Mouse (Mus musculus) cerebellum, postnatal 36 days (tissue): ENCODE results near the gene Trim72.

Experiments used
- DNase-seq, 2 experiments: peaks; one replicate each; pipeline ENCODE4 v3.0.0; 2021 to 2022; ENCODE audit warnings: mixed read lengths in 2 of 2

The Trim72 gene

DNA sequence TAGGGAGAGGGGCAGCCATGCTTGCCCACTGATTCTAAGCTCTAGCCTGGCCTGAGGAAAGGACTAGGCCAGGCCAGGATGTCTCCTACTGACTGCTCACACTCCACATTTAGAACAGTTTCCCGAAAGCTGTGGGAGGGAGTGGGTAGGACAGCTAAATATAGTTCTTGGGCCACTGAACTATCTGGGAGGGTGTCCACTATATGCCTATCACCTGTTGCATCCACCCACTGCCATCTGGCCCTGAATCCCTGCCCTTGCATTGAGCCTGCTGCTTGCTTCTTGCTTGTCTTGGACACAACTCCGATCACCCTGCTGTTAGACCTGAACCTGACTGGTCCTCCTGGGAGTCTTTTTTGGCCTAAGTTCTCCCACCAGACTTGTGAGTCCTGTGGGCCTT is at the start of gene Trim72:
TSS of gene Trim72 (plus strand) at position 262 of the 400 bp plus-strand sequence.
- DNase-seq = peak; percentile 75 to 77

DNA sequence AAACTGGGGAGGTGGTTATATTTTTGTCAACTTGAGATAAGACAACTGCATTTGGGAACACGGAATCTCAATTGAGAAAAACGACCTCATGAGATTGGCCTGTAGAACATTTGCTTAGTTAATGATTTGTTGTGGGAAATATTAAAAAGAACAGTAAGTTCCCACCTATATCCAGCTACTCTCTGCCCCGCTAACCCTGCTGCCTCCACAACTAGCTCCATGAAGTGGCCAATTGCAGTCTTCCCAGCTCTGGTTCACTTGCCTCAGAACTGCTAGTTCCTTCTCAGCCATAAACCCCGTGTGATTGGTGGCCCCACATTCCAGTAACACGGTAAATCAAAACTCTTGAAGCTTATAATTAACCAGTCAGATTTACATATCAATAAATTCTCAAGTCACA is 44.4 kb upstream of the Trim72 start:
- no peak for DNase-seq

DNA sequence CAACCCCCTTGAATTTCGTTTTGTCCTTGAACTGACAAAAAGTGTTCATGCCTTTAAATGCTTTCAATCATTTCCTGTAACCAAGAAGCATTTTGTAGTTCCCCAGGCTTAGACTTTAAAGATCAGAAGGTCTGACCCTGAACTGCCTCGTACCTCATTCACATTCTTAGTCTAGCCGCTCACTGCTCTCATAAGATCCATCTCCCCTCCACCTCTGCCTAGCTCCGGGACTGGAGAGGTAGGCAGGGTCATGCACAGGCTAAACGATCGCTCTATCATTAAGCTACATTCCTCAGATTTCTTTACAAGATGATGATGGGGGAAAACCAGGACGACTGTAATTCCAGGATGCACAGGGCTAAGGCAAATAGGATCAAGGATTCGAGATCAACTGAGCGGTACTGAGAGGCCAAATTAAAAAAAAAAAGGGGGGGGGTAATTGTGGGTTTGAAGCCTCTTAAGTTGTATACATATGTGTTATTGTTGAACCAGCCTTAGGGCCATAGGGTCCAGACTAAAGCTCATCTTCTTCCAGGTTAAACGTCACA is 37.3 kb upstream of the Trim72 start:
- DNase-seq = peak in 1 of 2 experiments; percentile 15

DNA sequence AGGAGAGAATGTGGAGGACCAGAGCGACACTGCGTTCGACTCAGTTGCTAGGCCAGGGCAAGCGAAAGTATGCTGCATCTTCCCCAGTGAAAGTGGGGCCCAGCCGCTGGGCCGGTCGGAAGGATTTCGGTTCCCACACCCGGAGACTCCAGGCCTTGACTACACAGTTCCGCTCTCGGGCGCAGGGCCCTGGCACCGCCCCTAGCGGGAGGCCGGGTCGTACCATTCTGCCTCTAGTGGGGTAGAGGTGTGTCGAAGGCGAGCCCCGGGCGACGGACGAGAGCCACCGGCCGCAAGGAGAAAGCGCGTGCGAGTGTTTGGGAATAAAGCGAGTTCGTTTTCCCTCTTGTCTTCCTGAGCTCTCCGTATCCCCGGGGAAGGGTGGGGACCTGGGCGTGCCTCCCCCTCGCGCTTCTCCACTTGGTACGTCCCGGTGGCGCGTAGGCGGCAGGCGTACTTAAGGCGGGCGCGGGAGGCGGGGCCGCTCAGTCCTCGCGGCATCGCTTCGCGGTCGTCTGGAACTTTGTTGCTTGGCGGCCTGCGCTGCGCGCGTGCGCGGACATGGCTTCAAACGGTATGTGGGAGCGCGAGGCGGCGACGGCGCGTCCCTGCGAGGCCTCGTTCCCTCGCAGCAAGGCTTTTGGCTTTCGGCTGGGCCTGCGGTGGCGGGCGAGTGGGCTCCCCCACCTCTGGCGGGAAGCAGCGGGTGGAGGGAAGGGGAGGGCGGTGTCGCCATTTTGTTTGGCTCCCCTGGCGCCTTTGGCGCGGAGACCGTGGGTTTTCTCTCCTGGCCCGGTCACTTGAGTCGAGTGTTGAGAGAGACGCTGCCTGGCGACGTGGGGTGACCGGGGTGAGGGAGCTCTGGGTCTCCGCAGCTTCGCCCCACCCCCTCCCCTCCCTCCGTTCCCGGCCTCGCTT is 36.5 kb upstream of the Trim72 start, which contains the start of gene Fus:
TSS of gene Fus (plus strand) at position 454 of the 918 bp plus-strand sequence.
- DNase-seq = peak; percentile 95 to 97

DNA sequence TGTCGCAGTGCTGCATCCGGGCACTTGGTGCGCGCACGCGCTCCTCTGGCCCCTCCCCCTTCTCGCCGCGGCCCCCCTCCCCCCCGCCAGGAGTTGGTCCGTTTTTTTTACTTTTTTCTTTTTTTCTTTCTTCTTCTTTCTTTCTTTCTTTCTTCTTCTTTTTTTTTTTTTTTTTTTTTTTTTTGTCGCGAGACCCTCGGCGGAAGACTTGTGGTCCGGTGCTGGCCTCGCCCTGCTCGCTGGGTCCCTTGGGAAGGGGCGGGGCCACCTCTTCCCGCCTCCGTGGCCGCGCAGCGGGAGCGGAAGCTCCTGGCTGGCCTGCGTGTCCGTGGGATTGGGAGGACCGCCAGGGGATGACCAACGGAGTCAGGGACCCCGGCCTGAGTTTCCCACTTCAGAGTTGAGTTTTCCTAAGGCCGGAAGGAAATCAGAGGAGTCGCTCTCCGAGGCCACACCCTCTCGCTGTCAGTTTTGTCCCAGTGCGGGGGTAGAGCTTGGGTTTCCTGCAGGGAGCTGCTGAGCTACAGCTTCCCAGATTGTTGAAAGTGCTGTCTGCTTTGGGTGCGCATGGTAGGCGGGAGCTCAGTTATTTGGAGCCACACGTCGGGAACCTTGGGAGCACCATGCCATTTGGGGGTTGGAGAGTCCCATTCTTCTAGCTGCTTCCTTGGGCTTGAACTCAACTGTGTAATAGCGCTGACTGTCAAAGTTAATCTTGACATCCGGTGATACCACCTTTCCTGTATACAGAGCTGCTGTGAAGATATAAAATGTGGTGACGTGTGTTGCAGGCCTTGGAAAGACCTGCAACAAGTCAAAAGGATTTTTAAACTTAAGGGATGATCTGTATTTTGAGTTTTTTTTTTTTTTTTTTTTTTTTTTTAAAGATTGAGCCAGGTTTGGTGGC is 35.6 kb upstream of the Trim72 start:
- peak; percentile 61 to 70 for DNase-seq

DNA sequence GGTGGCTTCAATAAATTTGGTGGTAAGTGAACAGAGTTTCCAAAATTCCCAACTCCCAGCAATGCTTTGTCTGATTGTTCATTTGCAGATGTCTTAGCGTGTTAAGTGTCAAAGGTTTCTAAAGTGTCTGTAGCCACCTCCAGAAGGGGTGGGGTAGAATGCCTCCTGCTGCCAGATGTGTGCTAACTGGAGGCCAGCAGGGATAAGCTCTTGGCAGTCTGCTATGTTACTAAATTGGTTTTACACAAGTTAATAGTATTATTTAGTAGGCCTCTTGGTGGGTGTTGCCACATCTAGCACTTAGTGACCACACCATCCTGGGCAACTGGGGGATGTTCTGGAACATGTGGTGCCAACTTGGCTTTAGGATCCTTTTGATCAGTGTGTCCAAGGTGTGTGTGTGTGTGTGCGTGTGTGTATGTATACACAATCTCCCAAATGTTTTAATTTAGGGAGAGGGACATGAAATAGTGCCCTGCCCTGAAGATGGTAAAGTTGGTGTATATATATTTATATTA is 29.3 kb upstream of the Trim72 start:
- DNase-seq = no peak

DNA sequence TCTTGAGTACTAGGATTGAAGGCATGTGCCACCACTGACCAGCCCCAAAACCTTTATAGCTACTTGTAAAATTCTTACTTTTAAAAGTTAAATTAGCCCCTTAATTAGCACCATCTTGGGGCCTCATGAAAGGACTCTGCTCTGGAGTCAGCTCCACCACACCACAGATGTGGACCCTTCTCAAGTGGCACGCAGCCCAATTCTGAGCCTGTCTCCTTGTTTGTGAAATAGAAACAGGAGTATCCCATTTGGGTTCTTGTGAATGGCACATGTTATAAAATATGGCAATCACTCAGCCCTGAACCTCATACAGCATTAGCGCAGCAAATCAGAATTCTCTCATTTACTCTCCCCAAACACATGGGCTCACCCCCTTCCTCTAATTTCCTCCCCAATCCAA is 24.9 kb upstream of the Trim72 start:
- DNase-seq = no peak

DNA sequence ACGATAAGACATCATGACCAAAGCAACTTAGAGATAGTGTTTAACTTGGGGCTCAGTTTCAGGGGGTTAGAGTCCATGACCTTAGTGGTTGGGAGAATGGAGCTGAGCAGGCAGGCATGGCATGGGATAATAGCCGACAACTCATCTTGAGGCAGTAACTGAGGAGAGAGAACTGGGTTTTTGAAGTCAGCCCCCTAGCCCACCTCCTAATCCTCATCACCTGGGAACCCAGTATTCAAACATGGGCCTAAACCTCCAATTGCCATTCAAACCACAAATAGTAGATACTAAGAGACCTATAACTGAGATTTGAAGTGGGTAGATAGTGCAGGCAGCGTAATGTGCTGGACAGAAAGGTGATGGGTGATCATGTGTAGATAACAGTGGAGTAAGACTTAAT is 23.1 kb upstream of the Trim72 start:
- no peak for DNase-seq

DNA sequence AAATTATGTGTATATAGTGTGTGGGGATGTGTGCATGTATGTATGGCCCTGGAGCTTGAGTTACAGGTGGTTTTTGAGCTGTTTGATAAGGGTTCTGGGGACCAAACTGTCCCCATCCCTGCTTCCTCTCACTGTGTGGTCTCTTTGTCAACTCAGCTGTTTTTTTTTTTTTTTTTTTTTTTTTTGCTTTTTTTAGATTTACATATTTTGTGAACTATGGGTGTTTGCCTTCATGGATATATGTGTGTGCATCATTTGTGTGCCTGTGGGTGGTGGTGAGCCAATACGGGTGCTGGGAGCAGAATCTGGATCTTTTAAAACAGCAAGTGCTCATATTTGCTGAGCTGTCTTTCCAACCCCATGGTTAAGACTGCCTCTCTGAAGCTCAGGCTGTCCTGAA is 14.8 kb upstream of the Trim72 start:
- no peak for DNase-seq

DNA sequence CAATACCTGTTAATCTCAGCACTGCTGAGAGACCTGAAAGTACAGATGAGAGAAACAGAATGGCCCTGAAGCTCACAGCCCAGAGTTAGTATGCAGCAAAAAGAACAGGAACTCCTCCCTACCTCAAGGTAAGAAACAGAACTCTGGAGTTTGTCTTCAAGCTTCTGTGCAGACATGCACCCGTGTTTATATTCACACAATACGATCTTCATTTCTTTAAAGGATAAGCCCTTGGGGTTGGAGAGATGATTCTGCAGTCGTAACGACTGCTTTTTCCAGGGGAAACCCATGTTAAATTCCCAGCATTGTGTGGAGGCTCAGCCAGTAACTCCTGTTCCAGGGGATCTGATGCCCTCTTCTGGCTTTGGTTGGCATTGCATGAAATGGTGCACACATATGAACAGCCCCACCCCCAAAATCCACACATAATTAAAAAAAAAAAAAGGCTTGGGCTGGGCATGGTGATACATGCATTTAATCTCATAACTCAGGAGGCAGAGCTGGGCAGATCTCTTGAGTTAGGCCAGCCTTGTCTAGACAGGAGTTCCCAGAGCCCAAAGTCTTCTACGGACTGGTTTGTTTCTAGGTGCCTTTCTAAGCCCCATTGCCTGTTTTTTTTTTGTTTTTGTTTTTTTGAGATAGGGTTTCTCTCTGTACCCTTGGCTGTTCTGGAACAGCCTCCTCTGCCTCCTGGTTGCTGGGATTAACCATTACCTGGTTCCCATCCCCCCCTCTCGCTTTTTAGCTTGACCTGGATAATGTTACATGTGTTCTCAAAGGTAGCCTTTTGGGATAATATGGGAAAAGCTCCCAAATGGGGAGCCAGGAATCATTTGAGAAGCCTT is 11.9 kb upstream of the Trim72 start:
- DNase-seq = peak; percentile 71 to 79

DNA sequence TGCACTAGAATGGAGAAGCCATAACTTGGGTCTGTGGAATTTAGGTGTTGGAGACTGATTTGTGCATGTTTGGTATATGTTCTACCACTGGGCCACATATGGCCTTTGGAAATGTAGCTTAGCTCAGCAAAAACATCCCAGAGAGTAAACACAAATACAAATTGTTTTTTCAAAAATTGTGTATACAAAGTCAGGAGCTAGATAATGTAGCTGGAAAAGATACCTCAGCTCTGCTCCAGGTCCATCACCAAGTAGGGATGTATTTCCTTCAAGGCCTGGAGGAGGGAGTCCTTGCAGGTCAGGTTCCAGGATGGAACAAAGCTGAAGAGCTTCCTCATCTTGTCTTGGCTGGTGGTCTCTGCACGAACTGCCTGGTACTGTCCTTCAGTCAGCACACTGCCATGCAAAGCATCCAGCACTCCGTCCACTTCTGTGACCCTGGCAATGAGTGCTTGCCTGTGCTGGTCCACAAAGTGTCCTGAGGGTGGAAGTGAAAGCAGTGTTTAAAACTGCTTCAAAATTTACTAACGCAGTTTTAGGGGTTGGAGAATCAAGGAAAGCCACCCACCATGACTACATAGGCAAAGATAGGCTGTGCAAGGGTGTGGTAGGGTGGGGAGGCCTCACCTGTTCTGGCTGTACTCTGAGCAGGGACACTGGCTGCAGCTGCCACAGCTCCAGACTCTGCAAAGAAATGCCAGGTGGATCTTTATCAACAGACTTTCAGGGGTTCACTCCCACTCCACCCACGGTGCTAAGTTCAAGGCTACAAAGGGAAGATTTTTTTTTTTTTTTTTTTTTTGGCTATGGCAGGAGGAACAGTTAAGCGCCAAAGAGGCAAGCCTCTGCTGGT is 11.0 kb upstream of the Trim72 start:
- DNase-seq = no peak

DNA sequence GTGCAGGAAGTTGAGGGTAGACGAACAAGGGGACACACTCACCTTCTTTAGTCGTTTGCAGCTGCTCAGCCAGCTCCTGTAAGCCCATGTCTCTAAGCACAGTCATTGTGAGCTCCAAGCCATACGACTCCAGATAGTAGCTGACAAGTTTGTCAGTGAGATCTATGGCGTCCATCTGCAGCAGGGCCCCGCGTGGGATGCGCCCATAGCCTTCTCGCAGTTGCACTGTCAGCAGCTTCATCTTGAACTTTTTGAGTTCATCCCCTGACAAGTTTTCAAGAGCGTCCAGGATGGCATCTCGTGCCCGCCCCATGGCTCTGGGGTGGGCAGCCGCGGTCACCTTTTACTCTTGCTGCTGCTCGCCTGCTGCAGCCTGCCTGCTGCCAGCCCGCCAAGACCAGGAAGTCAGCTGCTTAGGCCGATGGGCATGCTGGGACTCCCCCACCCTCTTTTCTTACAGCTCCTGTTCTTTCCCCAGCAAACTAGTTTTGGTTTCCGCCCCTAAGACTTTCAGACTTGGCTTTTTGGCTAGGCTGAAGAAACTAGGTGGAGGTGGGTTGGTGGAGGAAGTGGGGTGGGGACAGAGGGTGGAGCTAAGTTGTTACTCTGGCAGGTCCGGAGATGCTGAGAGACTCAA is 10.3 kb upstream of the Trim72 start, which contains the start of gene Pycard:
TSS of gene Pycard (minus strand) at position 527 of the 637 bp plus-strand sequence.
- no peak for DNase-seq

DNA sequence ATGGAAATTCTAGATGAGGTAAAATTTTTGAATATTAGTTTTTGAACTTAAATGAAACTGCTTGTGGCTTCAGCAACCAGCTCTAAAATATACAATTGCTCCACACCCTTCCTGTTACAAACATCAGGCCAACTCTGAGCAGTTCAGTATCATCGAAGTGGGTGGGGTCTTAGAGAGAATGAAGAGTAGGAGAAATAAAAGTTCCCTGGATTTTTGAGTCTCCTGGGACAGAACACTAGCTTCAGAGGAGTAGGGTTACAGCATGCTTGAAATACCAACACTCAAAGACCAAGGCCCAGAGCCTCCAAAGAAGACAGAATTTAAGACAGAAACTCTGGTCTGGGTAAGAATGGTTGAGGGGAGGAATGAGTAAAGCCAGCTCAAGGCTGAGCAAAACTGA is 4.3 kb upstream of the Trim72 start:
- no peak for DNase-seq

DNA sequence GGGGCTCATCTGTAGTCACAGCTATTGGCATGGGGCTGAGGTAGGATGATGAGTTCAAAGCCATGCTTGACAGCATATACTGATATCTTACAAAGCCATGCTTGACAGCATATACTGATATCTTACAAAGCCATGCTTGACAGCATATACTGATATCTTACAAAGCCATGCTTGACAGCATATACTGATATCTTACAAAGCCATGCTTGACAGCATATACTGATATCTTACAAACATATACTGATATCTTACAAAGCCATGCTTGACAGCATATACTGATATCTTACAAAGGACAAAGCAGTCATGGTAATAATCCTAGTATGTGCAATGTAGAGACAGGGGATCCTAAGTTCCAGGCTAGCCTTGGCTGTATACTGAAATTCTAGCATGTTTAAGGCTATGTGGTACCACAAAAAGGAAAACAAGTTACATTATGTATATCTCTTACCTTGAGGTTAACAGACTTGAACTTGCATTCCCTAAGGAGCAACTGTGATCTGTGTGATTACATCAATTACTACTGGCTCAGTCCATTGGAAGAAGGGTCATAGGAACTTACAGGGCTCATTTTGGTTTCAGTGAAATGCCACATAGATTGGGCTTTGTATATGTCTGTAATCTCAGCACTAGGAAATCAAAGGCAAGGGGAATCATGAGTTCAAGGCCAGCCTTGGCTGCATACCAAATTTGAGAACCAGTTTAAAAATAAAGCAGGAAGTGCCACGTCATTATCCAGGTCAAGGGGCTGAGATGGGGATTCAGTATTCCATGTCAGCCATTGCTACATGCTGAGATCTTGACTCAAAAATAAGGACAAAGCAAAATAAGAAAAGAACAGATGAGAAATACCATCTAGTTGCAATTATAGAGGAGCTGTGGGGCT is 3.4 kb upstream of the Trim72 start:
- DNase-seq = no peak

DNA sequence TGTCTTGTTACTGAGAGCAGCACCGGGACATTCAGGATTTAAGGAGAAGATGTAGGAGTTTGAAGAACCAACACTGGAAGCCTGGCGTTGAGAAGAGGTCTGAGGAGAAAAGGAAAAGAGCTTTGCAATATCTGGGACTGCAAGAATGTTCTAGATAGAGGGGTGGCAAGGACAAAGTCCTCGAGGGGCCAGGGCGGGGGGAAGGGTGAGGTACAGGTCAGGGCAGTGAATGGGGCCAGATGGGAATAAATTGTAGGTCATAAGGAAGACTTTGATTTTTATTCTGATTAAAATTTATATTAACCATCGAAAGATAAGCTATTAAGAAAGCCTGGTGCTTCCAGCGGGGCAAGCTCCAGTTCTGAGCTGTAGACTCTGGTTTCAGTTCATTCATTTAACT is 651 bp upstream of the Trim72 start:
- DNase-seq = no peak

DNA sequence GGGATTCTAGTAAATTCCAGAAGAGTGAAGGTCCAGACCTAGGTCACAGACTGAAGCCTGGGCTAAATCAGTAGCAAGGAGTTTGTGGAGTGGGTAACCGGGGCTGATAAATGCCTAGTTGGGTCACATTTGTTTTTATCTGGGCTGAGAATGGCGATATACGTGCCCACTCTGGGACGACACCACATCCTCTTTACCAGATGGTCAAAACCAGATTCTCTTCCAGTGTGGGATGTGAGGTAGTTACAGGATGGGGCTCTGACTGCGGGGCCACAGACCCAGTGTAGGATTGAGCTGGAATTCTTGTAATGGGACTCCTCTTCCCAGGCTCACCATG is 369 bp downstream of the Trim72 start:
- DNase-seq = no peak

DNA sequence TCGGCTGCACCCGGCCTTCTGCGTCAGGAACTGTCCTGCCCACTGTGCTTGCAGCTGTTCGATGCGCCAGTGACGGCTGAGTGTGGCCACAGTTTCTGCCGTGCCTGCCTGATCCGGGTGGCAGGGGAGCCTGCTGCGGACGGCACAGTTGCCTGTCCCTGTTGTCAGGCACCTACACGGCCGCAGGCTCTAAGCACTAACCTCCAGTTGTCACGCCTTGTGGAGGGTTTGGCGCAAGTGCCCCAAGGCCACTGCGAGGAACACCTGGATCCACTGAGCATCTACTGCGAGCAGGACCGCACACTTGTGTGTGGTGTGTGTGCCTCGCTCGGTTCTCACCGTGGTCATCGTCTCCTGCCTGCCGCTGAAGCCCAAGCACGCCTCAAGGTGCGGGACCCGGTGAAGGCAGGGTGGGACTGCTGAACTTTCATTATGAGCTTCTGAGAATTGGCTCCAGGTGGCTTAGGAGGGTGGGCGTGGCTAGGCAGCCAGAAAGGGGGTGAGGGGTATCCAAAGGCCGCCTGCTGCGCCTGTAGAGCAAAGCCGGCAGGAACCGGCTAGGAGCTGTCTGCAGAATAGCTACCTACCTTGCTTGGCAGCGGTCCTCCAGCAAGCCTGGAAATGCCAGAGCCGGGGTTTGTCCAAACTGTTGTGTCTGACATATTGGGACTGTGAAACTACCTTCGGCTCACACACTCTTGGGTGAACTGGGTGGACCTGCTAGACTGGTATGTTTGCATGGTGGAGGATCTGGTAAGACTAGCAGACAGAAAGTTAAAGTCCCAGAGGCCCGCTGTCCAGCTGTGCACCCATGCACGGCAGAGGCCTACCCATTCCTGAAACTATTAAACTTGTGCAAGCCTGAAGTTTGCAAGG is 976 bp downstream of the Trim72 start:
- DNase-seq = peak in 1 of 2 experiments; percentile 25

DNA sequence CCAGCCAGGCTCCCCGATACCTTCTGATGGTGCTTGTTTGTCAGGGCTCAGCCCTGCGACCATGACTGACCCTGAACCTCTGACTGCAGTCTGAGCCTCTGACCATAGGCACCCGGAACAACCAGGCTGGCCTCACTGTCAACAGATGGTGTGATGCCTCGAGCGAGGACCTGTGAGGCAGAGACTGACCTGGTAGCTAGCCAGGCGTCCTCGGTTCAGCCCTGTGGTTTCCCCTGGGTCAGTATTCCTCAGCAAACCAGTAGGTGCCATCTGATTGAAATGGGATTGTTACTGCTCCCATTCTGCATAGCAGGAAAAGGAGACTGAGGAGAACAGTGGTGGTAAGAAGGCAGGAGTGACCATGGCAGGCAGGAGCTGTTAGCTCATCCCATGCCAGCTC is 2.4 kb downstream of the Trim72 start:
- peak; percentile 39 to 44 for DNase-seq
